Mouse (Mus musculus): ENCODE results near the gene Ssr2. TPM values are rescaled to one million over a fixed set of nuclear protein-coding genes. Genes with fewer than 3 reads are reported as not detected.
A peak's percentile ranks its signal among the peaks of the same experiment; 100 is the strongest.

Gene Ssr2
- polyA plus RNA-seq, 1 experiment from 2014 or later, result 164 TPM

DNA sequence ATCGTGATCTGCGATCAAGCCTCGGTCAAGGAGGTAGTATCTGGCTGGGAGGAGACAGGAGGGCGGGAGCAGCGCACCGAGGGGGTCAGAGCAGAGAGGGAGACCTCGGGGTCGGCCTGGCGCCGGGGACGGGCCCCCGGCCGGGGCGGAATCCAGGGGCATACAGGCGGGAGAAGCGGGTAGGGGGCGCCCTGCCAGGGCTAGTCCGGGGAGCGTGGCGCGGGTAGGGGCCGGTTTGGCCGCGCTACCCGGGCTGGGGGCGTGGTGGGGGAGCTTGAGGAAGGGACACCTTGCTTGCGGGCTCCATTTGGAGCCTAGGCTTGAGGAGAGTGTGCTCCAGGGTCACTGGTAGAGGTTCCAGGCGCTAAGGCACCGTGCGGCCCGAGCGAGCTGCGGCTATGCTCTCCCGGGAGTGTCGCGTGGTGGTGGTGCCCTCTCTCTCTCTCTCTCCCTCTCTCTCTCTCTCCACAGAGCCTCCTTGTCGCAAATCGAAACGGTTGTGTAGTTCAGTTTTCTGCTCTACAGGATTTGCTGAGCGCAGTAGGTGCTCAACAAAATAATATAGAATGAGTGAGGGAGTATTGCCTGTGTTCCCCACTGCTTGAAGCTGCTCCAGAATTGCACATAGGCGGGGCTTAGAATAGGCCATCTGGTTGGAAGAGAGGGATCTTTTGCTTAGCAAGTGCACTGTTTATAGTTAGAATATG is 21.6 kb upstream of the Ssr2 start:
- Histone ChIP-seq H3K4me3 (peak overlapping the region; percentile 96), H3K27ac (peak overlapping the region; percentile 99), H3K27me3 (no peaks in the 10 kb centered on the region), H3K4me1 (replicated peaks) (peaks cover 23% of the 10 kb centered on the region), H3K4me2 (peak overlapping the region; percentile 88), H3K9ac (peak overlapping the region; percentile 81), H3K36me3 (peaks cover 35% of the 10 kb centered on the region), H3K9me3 (replicated peaks) (no peaks in the 10 kb centered on the region)
- under 1% methylated on average over 41 of the region's 41 CpGs for WGBS
- peak; percentile 44 for ATAC-seq (replicated peaks; ENCODE audit: insufficient number of reproducible peaks, insufficient read depth, low FRiP score, low read depth)

DNA sequence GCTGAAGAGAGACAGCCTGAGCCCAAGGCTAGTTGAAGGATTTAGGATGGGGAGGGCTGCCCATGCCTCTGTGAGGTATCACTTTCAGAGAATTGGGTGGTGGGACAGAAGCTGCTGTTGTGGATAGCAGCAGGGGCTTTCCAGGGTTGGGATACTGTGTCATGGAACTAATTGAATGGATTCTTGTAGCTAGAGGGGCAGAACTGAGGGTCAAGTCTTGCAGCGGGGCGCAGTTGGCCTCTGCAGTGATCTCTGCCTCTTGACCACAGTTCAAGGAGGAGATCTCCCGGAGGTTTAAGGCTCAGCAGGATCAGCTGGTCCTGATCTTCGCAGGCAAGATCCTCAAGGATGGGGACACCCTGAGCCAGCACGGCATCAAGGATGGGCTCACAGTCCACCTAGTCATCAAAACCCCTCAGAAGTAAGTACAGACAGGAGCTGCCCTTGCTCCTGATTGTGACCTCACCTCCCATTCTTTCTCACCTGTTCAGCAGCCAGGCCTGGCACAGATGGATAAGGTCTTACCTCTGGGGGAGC is 20.5 kb upstream of the Ssr2 start:
- H3K4me3 ChIP-seq, result no peak overlapping the region
- peak overlapping the region; percentile 23; the same call in 1 of the 2 replicates for H3K9ac ChIP-seq

DNA sequence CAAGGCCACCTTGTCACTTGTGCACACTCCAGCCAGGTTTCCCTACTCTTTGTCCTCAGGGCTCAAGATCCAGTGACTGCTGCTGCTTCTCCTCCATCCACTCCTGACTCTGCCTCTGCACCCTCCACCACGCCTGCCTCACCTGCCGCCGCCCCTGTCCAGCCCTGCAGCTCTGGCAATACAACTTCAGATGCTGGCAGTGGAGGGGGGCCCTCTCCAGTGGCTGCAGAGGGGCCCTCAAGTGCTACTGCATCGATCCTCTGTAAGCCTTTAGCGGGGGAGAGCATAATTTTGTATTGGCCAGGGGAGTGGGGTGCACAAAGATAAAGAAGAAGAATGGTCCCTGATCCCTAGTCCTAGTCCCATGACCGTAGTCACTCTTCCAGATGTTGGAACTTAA is 19.9 kb upstream of the Ssr2 start:
- H3K27me3 ChIP-seq, result no peaks in the 10 kb centered on the region

More for the DNA sequence above, 20.5 kb upstream of the Ssr2 start:
- Histone ChIP-seq H3K27me3 (no peaks in the 10 kb centered on the region), H3K4me2 (peak overlapping the region; percentile 13; the same call in 1 of the 2 replicates), H3K9me3 (replicated peaks) (no peaks in the 10 kb centered on the region), H3K27ac (no peak overlapping the region), H3K4me1 (replicated peaks) (peaks cover 23% of the 10 kb centered on the region), H3K36me3 (peaks cover 46% of the 10 kb centered on the region)
- ATAC-seq (replicated peaks; ENCODE audit: insufficient number of reproducible peaks, insufficient read depth, low FRiP score, low read depth), result no peak
- 89% methylated on average over 5 of the region's 5 CpGs for WGBS

DNA sequence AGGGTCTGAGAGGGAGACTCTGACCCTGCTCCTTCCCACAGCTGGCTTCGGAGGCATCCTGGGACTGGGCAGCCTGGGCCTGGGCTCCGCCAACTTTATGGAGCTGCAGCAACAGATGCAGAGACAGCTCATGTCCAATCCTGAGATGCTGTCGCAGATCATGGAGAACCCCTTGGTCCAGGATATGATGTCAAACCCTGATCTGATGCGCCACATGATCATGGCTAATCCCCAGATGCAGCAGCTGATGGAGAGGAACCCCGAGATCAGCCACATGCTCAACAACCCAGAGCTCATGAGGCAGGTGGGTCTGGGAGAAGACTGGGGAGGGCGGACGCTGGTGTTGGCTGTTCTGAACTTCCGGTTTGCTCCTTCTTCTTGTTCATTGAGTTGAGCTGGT is 19.1 kb upstream of the Ssr2 start:
- ATAC-seq (replicated peaks; ENCODE audit: insufficient number of reproducible peaks, insufficient read depth, low FRiP score, low read depth), result no peak
- Histone ChIP-seq H3K27ac (no peak overlapping the region), H3K36me3 (peaks cover 61% of the 10 kb centered on the region), H3K27me3 (no peaks in the 10 kb centered on the region), H3K9me3 (replicated peaks) (no peaks in the 10 kb centered on the region), H3K4me1 (replicated peaks) (peaks cover 17% of the 10 kb centered on the region), H3K9ac (no peak overlapping the region), H3K4me3 (no peak overlapping the region), H3K4me2 (no peak overlapping the region)
- 95% methylated on average over 8 of the region's 8 CpGs for WGBS

More for the DNA sequence above, 19.9 kb upstream of the Ssr2 start:
- no peak for ATAC-seq (replicated peaks; ENCODE audit: insufficient number of reproducible peaks, insufficient read depth, low FRiP score, low read depth)
- Histone ChIP-seq H3K9me3 (replicated peaks) (no peaks in the 10 kb centered on the region), H3K27ac (no peak overlapping the region), H3K4me2 (no peak overlapping the region), H3K36me3 (peaks cover 52% of the 10 kb centered on the region), H3K4me3 (no peak overlapping the region), H3K4me1 (replicated peaks) (peaks cover 23% of the 10 kb centered on the region), H3K9ac (peak overlapping the region; percentile 34; the same call in 1 of the 2 replicates)
- 98% methylated on average over 6 of the region's 6 CpGs for WGBS

DNA sequence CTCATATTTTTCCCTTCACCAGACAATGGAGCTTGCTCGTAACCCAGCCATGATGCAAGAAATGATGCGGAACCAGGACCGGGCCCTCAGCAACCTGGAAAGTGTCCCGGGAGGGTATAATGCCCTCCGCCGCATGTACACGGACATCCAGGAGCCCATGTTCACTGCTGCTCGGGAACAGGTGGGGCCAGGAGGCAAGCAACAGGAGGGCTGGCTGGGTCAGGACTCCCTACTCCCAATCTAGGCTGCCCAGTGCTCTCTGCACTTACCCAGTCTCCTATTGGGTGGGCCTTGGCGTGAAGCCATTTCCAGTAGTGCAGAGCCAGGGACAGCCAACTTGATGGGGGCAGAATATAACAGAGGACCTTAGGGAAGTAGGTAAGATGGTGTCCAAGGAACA is 16.1 kb upstream of the Ssr2 start:
- ATAC-seq (replicated peaks; ENCODE audit: insufficient number of reproducible peaks, insufficient read depth, low FRiP score, low read depth), result no peak
- H3K36me3 ChIP-seq, result peaks cover 80% of the 10 kb centered on the region
- no peak overlapping the region for H3K4me2 ChIP-seq
- no peak overlapping the region for H3K4me3 ChIP-seq
- H3K9me3 ChIP-seq (replicated peaks), result no peaks in the 10 kb centered on the region
- no peak overlapping the region for H3K9ac ChIP-seq
- H3K4me1 ChIP-seq (replicated peaks), result peaks cover 7% of the 10 kb centered on the region
- WGBS, result 96% methylated on average over 9 of the region's 9 CpGs
- no peak overlapping the region for H3K27ac ChIP-seq
- H3K27me3 ChIP-seq, result no peaks in the 10 kb centered on the region

DNA sequence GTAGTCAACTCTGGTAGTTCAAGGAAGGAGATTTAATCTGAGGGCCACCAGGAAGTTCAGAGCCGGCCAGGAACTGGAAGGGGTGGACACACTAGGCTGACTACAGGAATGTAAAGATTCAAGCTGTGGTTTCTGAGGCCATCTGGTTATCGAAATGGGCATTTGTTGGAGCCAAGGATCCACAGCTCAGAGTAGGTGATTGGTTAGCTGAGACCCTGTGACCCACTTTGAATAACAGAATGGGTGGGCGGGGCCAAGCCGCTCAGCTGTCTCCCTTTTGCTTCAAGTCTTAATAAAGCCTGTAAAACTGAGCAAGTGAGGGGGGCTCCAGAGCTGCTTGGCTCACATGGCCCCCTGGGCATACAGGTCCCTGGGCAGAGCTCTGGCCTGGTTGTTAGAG is 13.7 kb upstream of the Ssr2 start:
- no peak overlapping the region for H3K4me2 ChIP-seq
- H3K9me3 ChIP-seq (replicated peaks), result no peaks in the 10 kb centered on the region
- H3K4me1 ChIP-seq (replicated peaks), result peaks cover 10% of the 10 kb centered on the region
- 74% methylated on average over 4 of the region's 4 CpGs for WGBS
- no peaks in the 10 kb centered on the region for H3K27me3 ChIP-seq
- H3K27ac ChIP-seq, result no peak overlapping the region
- no peak for ATAC-seq (replicated peaks; ENCODE audit: insufficient number of reproducible peaks, insufficient read depth, low FRiP score, low read depth)
- peaks cover 85% of the 10 kb centered on the region for H3K36me3 ChIP-seq
- no peak overlapping the region for H3K4me3 ChIP-seq
- no peak overlapping the region for H3K9ac ChIP-seq

DNA sequence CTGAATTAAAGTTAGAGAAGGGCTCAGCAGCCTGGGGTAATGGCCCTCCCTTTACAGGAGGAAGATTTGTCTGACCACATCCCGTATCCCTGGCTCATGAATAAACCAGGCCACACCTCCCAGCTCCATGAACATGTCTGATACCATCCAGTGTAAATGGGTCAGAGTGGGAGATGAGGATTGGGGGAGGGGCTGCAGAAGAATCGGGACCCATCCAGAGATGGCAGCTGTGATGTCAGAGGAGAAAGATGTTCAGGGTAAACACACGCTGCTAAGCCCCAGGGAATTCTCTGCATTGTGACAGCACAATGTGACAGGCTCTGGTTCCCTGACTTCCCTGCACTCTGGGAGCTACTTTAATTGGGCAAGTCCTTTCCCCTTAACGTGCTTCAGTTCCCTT is 12.2 kb upstream of the Ssr2 start:
- ATAC-seq (replicated peaks; ENCODE audit: insufficient number of reproducible peaks, insufficient read depth, low FRiP score, low read depth), result no peak
- H3K36me3 ChIP-seq, result peaks cover 85% of the 10 kb centered on the region
- no peaks in the 10 kb centered on the region for H3K9me3 ChIP-seq (replicated peaks)
- H3K4me2 ChIP-seq, result no peak overlapping the region
- H3K4me1 ChIP-seq (replicated peaks), result peaks cover 10% of the 10 kb centered on the region
- no peak overlapping the region for H3K9ac ChIP-seq
- H3K4me3 ChIP-seq, result no peak overlapping the region
- H3K27ac ChIP-seq, result no peak overlapping the region
- H3K27me3 ChIP-seq, result no peaks in the 10 kb centered on the region
- WGBS, result 76% methylated on average over 4 of the region's 4 CpGs

DNA sequence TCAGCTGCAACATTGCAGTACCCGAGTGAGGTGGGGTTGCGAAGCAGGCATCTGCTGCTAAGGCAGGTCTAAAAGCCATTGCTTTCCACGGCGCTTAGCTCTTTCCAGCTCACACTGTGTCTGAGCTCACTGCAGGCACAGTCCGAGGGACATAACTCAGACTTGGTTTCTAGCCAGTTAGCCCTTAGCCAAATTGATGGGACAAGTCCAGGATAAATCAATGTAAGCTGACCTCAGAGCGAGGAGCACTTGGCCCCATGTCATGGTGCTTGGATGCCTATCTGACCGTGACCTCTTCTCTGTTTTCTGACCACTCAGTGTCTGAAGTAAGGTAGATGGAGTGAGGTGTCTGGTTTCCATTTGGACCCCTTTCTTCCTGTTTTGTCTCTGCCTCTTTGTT is 11.7 kb upstream of the Ssr2 start:
- no peak for ATAC-seq (replicated peaks; ENCODE audit: insufficient number of reproducible peaks, insufficient read depth, low FRiP score, low read depth)
- Histone ChIP-seq H3K27ac (no peak overlapping the region), H3K4me2 (no peak overlapping the region), H3K9me3 (replicated peaks) (no peaks in the 10 kb centered on the region), H3K4me1 (replicated peaks) (peaks cover 10% of the 10 kb centered on the region), H3K36me3 (peaks cover 87% of the 10 kb centered on the region), H3K4me3 (no peak overlapping the region), H3K9ac (no peak overlapping the region), H3K27me3 (no peaks in the 10 kb centered on the region)
- WGBS, result 81% methylated on average over 7 of the region's 7 CpGs

DNA sequence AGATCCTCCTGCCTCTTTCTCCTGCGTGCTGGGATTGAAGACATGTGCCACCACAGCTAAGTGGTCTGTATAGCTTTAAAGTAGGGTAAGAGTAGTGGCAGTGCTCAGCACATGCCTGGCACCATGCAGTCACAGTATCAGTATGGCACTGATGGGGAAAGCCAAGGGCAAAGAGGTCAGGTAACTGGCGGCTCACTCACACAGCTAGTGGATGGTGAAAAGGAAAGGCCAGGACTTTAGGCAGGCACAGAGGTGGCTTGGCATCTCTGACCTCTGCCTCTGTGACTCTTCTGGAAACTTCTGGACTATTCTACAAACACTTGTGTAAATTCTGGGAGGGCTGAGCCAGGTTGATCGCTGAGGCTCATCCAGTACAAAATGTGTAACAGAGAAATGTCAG is 9.6 kb upstream of the Ssr2 start:
- no peak overlapping the region for H3K9ac ChIP-seq
- no peaks in the 10 kb centered on the region for H3K27me3 ChIP-seq
- peak overlapping the region; percentile 37 for H3K27ac ChIP-seq
- H3K4me2 ChIP-seq, result no peak overlapping the region
- H3K9me3 ChIP-seq (replicated peaks), result no peaks in the 10 kb centered on the region
- no peak overlapping the region for H3K4me3 ChIP-seq
- H3K4me1 ChIP-seq (replicated peaks), result peaks cover 10% of the 10 kb centered on the region
- peaks cover 76% of the 10 kb centered on the region for H3K36me3 ChIP-seq
- peak; percentile 58; the same call in 1 of the 2 replicates for ATAC-seq (replicated peaks; ENCODE audit: insufficient number of reproducible peaks, insufficient read depth, low FRiP score, low read depth)
- WGBS, result 72% methylated on average over 3 of the region's 3 CpGs

DNA sequence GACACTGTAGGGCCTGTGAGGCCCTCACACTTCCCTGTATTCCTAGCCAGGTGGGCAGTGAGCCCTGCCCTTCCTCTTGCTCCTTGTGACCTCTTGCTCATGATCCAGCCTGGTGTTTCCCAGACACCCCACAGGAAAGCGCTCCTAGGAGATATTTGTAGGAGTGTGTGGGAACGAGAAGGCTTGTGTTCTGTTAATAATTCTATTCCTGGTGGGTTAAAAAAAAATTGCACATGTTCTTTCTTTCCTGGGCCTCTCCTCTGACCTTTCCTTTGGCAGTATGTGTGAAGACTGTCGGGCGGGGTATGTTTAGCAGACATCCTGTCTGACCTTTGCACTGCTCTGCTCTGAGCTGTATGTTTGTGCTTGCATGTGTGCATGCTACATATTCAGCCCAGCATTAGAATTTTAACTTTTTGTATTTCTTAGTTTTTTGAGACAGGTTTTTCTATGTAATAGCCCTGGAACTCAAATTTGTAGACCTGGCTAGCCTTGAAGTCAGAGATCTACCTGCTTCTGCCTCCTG is 9.1 kb upstream of the Ssr2 start:
- H3K9me3 ChIP-seq (replicated peaks), result no peaks in the 10 kb centered on the region
- no peak overlapping the region for H3K4me3 ChIP-seq
- no peak overlapping the region for H3K9ac ChIP-seq
- H3K27ac ChIP-seq, result peak overlapping the region; percentile 37
- peaks cover 10% of the 10 kb centered on the region for H3K4me1 ChIP-seq (replicated peaks)
- no peaks in the 10 kb centered on the region for H3K27me3 ChIP-seq
- WGBS, result 74% methylated on average over 4 of the region's 4 CpGs
- H3K36me3 ChIP-seq, result peaks cover 71% of the 10 kb centered on the region
- no peak; the same call in 1 of the 2 replicates for ATAC-seq (replicated peaks; ENCODE audit: insufficient number of reproducible peaks, insufficient read depth, low FRiP score, low read depth)
- H3K4me2 ChIP-seq, result no peak overlapping the region

DNA sequence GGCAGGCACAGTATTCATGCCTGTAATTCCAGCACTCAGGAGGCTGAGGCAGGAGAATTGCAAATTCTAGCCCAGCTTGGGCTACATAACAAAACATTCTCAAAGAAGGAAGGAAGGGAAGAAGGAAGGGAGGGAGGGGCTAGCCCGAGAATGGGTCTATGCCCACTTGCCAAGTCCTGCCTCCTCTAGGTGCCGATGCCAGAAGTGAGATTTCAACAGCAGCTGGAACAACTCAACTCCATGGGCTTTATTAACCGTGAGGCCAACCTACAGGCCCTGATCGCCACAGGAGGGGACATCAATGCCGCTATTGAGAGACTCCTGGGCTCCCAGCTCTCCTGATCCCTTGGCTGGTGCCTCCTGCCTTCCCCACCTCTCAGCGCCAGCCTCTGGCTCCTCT is 7.8 kb upstream of the Ssr2 start:
- Histone ChIP-seq H3K27me3 (no peaks in the 10 kb centered on the region), H3K9ac (no peak overlapping the region), H3K4me3 (no peak overlapping the region), H3K9me3 (replicated peaks) (no peaks in the 10 kb centered on the region), H3K4me1 (replicated peaks) (peaks cover 10% of the 10 kb centered on the region), H3K27ac (no peak overlapping the region), H3K4me2 (no peak overlapping the region), H3K36me3 (peaks cover 68% of the 10 kb centered on the region)
- WGBS, result 76% methylated on average over 6 of the region's 6 CpGs
- no peak for ATAC-seq (replicated peaks; ENCODE audit: insufficient number of reproducible peaks, insufficient read depth, low FRiP score, low read depth)

DNA sequence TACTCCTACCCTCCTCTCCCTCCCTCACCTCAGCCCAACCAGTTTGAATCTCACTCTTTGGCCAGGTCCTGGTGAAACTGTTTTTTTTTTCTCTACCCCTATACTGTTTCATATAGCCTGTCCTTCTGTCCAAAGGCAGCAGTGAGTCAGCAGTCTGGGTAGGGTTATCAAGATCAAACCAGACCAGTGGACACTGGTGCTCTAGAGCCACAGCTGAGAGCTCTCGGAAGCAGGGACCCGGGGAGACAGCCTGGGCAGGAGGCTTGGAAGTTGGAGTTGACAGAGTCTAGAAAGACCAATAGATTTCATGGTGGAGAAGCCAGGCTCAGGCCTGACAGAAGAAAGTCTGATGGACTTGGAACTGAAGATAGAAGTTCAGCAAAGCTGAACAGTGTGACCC is 7.1 kb upstream of the Ssr2 start:
- 88% methylated on average over 2 of the region's 2 CpGs for WGBS
- no peak overlapping the region for H3K9ac ChIP-seq
- no peak overlapping the region for H3K4me2 ChIP-seq
- no peak overlapping the region for H3K27ac ChIP-seq
- peaks cover 61% of the 10 kb centered on the region for H3K36me3 ChIP-seq
- H3K27me3 ChIP-seq, result no peaks in the 10 kb centered on the region
- ATAC-seq (replicated peaks; ENCODE audit: insufficient number of reproducible peaks, insufficient read depth, low FRiP score, low read depth), result no peak
- no peak overlapping the region for H3K4me3 ChIP-seq
- no peaks in the 10 kb centered on the region for H3K9me3 ChIP-seq (replicated peaks)
- peaks cover 10% of the 10 kb centered on the region for H3K4me1 ChIP-seq (replicated peaks)

Data from heart, embryonic 15.5 days (tissue).